Mouse (Mus musculus): Measurements from ENCODE around the gene Hoxb6.

Hoxb6 gene

DNA sequence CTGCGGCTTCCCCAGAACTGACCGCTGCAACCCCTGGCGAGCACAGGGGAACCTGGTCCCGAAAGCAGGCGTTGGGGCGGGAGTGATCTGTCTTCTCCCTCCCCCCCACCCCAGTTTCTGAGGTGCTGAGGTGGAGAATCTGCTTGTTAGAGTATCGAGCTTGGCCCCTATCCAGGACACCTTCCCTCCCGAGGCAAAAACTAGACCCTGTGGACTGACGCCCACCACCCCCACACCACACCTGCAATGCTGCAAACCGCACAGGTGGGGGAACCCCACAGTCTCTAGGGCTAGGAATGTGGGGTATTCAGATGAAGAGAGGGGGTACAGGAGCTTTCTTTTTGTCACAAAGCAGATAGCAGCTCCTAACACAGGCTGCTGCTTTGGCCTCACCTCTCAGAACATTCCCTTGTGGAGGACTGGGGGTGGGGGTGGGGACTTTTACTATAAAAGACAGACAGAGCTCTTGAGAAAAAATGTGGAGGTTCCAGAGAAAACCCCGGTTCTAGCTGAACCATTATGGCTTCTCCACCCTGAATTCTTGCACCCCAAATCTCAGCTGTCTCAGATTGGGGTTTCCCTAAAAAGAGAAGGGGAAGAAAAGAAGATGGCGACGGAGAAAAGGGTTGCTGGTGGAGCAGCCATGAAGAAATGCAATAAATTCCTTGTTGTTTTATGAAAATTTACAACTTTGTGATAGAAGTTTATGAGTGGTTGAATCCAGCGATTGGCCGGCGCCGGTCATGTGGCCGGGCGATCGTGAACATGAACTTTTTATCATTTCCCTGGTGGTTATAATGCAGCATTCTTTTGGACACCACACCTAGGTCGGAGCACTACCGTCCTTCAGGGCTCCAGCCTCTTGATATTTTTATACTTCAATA lies at the start of gene Hoxb6:
Gene Hoxb6 (plus strand): TSS at position 796 of the 884 bp plus-strand sequence.
- no peak for DNase-seq (ENCODE audit: low spot score in 2 of 2)

DNA sequence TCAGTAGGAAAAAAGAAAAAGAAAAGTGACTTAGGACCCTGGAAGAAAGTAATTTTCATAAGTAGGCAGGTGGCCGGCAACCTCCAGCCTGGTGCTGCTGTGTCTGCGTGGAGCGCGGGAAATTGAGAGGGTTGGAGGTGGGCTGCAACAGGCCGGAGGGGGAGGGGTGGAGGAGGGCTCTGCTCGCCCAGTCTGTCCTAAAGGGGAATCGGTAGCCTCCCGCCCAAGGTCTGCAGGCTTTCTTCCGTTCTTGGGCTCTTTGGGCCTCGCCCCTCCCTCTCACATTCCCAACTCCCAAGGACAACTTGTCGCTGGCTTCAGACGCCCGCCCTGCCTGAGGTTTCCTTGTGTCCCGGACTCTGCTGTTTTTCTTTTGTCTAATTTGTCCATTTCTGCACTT lies 41.4 kb upstream of the Hoxb6 start:
- DNase-seq (ENCODE audit: low spot score in 2 of 2): no peak

DNA sequence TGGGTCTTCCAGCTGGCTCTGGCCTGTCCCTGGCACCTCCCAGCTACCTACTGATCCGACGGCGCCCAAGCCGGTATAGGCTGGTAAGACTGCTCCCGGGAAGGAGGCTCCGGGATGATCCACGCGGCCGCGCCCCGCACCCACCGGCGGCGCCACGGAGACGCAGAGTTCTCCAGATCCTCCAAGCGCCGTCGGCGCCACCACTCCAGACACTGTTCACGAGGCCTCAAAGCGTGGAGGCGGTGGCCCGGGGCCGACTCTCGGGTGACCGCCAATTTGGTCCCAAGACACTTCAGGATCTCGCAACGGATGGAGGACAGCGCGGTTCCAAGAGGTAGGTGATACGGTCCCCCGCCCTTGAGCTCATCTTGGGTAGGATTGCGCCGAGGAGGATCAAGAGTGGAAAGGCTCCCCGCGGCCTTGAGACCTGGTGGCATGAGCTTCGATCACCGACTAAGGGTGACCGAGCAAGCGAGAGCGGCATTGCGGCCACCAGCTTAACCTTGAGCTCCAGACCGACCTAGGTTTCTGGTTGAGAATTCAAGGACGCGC lies 40.7 kb upstream of the Hoxb6 start:
- DNase-seq (ENCODE audit: low spot score in 2 of 2): no peak

DNA sequence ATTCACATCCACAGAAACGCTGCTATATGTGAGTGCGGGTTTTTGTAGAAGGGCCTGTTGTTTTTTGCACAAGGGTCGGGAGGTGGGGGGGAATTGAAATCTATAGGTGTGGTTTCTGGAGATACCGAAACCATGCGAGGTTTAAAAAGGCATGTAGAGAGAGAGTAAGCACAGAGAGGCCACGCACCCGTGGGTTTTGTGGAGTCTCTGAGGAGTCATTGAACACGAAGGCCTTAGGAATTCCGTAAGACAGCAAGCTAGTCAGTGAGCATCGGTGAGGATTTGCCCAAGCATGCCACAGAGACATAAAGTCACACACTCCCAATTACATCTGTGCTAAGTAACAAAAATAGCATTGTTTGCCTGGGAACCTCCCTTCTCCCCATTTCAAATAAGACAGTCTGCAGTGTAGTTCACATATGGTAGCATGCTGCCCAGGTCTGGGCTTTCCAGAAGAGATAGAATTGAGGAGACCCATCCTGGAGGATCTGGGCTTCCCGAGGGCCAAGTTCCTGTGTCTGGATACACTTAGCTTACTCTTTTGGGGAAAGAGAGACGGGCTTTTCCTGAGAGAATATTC lies 39.6 kb upstream of the Hoxb6 start:
- DNase-seq (ENCODE audit: low spot score in 2 of 2): no peak

DNA sequence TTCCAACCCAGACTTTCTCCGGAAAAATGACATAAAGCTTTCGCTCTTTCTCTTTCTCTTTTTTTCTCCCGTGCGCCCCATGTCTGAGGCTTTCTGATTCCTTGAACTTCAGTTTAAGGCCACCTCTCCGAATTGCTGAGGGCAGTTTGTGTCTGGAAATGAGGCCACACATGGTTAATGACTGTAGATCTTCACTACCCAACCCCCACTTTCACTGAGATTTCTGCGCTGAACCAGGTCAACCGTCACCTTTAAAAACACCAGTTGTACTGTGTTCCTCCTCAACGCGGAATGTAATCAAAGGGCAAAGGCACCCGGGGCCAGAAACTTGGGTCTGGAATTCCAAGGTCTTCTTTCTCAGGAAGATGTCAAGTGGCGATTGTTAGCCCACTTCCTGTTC lies 38.1 kb upstream of the Hoxb6 start:
- no peak for DNase-seq (ENCODE audit: low spot score in 2 of 2)

DNA sequence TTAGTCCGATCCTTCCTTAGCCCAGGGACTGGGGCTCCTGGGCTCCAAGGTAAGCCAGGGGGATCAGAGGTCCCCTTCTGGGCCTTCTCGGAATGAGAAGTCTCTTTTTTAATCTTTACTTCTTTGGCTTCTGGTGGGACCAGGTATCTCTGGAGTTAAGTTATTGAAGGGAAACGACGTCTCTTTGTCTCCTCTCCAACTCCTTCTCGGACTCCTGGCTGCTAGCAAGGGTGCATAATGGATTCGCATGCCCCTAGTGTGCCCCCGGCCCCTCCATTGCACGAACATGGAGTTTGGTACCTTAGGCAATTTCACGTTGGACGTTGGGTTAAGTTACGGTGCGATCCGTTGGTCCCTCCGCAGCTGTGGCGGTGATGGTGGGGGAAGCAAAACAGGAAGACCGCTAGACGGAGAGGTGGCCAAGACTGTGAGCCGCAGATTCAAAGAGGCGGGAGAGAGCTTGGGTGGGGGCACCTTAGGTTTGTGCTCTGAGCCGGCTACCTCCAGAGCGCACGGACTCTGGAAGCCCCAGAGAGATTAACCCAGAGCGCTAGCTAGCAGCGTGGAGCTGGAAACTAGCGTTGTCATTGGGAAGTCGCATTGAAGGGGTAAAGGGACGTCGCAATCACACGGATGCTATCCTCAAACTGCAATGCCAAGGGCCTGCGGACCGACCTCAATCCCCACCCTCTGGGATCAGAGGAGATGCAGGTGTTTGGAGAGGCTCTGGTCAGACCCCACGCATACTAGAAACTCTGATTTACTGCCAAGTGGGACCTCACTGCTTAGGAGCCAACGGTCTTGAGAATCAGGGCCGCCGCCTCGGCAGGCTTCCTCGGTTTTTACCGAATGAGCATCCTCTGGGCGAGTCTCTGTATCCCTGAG lies 36.9 kb upstream of the Hoxb6 start:
- DNase-seq (ENCODE audit: low spot score in 2 of 2): no peak

DNA sequence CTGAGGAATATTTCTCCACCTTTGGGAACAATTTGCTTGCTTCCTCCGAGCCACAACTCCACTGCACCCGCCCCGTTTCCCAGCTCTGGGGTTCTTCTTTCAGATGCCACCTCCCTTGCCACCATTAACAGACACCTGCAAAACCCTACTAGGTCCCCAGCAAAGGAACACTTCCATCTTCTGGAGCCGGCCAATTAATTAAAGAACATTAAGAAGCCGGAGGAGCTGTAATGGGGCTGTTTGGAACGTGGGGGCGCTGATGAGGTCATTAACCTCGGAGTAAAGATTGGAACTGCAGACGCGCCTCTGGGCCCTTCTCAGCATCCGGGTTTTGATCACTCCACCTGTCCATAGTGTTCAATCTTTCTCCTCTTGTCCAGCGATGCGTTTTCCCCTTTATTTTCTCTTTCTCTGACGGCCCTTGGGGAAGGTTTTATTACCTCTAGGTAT lies 36.3 kb upstream of the Hoxb6 start:
- no peak for DNase-seq (ENCODE audit: low spot score in 2 of 2)

DNA sequence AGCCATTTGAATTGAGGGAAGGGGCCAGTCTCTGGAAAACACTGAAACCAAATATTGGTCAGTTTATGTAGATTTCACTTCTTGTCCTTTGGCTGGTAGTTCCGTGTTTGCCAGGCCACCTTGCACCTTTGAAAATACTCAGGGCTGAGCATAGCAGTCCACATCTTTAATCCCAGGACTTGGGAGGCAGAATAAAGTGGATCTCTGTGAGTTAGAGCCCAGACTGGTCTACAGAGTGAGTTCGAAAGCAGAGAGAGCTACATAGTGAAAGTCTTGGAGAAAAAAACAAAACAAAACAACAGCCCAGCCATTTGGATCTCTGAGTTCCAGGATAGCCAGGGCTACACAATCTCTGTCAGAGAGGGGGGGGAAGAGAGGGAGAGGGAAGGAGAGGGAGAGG lies 35.1 kb upstream of the Hoxb6 start:
- no peak for DNase-seq (ENCODE audit: low spot score in 2 of 2)

DNA sequence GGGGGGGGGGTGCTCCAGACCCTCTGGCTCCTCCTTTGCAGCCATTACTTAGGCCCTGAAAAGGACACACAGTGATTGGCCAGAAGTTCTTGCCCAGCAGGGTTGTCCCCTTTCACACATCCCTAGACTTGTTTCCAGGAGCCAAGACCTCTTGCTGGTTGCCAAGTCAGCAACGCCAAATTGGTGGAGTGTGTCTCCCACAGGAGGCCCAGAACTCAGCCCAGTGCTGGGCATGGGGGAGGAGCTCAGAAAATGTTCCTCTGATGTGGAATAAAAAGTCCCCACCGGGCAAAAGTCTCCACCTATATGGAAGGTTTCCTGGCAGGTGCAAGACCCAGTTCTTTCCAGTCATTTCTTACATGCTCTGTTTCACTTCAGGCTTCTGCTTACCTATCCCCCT lies 33.2 kb upstream of the Hoxb6 start:
- DNase-seq (ENCODE audit: low spot score in 2 of 2): no peak

DNA sequence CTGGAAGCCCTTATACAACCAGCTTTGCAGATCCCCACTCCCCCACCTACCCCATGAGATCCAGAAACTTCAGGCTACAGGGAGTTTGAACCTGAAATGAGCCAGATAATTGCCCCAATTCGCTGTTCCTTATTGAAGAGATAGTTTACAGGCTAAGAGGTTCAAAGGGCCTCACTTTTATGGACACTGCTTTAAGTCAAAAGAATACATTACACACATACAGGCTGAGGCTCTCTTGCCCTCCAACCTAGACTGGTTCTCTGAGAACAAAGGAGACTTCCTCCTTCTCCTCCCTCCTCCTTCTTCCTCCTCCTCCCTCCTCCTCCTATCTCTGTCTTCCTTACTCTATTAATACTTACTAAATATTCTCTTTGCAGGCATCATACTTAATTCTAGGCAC lies 32.8 kb upstream of the Hoxb6 start:
- no peak for DNase-seq (ENCODE audit: low spot score in 2 of 2)

DNA sequence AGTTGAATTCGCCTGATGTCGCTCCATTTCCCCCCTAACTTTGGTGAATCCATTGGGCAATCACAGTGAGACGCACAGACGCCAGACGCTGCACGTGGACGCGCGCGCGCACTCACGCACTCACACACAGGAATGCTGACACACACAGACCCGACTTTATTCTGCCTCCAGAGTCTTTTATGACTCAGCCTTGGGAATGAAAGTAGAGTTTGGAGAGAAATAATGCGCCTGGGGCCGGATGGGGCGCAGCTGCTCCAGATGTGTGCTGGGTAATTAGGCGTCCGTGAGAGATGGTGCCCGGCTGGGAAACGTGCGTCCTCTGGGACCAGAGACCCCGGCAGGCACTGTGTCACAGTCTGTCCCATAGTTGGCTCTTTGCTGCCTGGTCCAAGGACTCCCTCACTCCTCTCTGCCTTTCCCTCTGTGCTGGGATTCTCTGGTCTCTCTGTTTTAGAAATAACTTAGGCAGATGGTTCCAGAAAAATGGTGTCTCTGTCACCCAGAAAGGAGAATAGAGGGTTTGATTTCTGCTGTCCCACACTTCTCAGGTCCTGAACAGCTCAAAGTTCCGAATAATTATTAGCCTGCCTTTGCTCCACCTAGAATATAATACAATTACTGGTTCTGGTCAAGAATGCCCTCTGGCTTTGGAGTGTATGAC lies 31.8 kb upstream of the Hoxb6 start:
- no peak for DNase-seq (ENCODE audit: low spot score in 2 of 2)

DNA sequence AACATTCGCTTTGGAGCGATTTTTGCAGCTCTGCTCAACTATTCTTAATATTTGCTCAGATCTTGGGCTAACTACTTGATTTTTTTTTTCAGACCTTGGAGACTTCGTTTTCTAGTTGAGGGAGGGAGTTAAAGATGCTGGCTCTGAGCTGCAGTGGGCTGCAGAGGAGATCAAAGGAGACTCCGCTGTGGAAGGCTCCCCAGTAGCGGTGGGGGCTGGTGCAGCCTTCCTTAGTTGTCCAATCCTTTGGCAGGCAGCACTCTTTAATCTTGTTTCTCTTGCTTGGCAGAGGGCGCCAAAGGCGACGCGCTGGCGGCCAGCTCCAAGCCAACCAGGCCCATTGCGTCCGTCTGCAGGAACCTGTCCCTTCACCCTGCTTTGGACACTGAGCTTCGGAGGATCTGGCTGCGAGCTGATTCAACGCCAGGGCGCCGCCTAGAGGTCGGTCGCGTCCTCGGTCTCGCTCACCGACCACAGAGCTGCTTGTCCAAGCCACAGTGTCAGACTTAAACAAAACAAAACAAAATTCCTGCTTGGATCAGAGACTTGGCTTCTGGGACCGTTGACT lies 30.9 kb upstream of the Hoxb6 start:
- peak; percentile 11 to 69 for DNase-seq (ENCODE audit: low spot score in 2 of 2)

DNA sequence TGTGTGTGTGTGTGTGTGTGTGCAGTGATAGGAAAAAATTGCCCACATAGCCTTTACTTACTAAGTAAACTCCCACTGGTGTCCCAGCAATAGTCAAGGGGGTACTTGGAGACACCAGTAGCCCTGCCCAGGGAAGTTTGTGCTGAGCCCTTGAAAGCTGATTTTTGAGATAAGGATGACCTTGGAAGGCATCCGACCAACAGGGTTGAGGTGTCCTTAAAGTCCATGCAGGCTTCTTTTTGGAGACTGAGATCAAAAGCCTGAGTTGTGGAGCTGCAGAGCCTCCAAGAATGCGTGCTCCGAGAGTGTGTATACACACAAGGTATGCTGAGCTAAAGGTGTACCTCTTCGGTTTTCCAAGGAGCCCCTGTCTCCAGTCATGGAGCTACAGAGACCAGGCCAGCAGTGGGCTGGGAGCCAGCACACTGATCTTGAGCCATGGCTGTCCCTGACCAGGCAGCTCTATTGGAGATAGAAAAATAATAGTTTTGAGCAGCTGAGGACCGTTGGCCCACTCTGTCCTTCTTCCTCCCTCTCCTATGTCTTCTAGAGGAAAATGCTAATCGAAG lies 29.9 kb upstream of the Hoxb6 start:
- no peak for DNase-seq (ENCODE audit: low spot score in 2 of 2)

DNA sequence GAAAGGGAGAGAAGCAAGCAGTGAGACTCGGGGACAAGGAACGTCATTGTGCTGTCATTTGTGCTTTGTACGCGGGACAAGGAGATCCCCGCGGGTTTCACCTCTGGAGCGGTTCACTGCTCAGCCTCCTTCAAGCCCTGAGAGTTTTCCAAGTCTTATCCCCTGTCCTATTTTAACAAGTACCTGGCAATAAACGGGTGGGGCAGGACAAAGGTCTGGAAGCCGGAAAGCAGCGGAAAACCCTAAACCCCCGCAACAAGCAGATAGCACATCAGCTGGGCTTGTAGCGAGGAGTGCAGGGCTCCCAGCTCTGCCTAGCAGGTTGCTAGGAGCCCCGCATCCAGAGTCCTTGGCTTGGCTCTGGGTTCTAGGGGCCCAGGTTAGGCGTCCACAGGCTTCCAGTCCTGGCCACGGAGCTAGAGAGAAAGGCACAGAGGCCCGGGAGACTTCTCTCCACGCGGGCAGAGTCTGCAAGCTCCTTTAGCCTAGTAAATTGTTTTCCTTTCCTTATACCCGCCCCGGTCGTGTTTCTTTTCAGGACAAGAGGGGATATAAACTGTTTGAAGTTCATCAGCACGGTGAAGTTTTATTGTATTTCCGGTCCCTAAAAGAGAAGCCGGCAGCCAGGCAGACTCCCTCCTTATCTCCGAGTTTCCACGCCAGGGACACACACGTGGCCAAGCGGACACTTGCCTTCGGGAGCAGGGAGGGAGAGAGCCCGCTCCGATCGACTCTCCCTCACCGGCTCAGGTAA lies 28.5 kb upstream of the Hoxb6 start:
- no peak for DNase-seq (ENCODE audit: low spot score in 2 of 2)

DNA sequence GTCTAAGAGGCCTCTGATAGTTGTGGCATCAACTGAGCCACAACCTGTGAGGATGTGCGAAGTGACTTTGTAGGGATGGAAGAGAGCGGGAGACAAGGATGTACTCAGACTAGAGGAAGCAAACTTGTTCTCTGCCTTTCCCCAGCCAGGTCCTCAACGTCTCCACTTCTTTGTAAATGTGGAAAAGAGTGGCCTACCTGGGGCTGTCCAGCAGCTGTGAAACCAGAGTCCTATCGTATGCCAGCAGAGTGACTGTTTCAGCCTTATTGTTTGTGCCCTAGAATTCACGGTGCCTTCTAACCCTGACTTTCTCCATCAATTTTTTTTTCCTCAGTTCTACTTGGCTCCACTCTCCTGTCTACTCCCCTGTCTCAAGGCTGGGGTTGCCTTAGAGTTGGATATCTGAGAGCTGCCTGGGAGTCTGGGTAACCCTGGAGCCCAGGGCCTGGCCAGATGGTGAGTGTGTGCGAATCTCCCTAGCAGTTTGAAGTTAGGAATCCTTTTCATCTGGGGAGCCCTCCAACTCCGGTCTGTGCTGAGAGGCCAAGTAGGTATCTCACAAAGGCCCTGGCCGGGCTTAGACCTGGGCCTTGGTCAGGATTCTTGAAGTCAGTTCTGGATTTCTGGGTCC lies 27.8 kb upstream of the Hoxb6 start:
- no peak for DNase-seq (ENCODE audit: low spot score in 2 of 2)

DNA sequence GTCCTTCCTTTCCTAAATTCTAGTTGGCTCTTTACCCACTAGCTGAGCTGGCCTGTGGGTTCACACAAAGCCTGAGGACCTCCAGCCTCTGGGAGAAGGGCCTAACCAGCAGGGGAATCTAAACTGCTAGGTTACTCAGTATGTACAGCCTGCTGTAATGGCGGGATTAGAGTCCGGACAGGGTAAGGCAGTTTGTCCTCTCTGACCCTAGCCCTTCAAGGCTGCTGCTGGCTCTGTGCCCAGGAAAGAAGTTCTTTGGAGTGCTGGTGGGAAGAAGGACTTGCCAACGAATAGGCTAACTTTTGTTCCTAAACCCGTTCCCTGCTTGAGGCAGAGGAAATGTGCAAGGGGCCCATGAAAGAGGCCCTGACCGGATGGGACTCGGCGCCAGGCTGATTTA lies 26.3 kb upstream of the Hoxb6 start:
- DNase-seq (ENCODE audit: low spot score in 2 of 2): no peak

DNA sequence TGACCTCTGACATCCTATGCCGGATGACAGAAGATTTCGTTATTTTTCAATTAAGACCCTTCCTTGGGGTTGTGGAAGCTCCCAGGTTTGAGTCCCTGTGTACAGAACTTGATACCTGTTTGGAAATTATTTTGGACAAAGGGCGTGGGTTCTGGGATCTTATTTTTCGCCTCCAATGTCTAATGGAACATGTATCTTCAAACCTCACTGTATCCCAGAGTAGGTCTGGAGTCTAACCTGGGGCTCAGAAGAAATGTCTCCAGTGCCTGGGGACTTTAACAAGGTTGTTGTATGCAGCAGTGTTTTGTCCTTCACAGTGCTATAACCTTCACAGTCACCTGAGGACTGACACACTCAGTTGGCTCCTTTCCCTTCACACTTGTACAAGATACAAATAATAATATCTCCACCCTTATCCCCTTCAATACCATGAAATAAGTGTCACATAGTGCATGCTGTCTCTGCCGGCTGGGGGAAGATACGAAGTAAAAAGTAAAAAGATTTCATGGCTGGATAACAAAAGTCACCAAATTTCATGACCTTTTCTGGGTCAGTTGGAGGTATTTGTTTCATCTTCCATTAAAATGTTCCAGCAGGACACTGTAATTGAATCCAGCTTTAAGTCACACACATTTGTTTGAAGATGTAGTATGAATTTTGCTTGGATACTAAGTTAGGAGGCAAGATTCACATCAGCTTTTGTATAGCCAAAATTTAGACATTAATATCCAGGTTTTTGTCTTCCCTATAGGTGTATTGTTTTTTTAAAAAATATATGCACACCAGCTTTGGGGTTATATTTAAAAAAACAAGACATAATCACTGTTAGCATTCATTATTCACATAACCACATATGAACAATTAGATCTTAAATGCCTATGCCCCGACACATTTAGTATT lies 25.0 kb upstream of the Hoxb6 start:
- DNase-seq (ENCODE audit: low spot score in 2 of 2): no peak

DNA sequence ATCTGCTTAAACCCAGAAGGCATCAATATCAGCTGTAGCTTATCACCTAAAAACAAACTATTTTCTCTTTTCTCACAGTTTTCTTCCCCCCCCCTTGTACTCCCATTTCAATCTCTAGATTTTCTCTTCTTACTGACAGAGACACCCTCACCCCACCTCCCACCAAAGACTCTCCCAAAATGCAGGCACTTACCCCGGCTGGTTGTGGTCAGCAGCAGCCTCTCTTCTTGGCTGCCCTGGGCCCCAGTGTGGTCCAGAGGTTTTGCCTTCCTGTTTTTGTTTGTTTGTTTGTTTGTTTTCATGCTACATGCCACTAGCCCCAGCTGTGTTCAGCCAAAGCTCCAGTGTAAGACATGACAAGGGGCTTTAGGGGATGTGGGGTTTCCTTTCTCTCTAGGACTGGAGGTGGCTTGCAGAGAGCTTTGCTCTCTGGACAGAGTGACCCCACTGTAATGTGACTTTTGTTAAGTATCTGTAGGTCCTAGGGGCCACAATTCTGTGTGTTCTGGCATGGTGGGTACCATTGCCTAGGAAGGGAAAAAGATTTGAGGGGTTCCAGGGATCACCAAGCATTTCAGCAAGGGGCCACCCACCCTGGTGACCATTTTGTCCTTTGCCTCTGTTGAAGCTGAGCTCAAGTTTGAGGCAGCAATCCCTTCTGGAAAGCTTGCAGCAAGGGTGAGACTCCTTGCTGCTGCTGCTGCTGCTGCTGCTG lies 24.1 kb upstream of the Hoxb6 start:
- DNase-seq (ENCODE audit: low spot score in 2 of 2): no peak

All from thymus, postnatal 10 days (tissue).